Mouse (Mus musculus): ENCODE results near the gene Celsr1. TPM values are rescaled to one million over a fixed set of nuclear protein-coding genes. Genes with fewer than 3 reads are reported as not detected.

Gene Celsr1
- polyA plus RNA-seq, 1 experiment: 0.80 TPM

- no peak for DNase-seq (ENCODE audit: low spot score)
These were observed 72.4 kb downstream of the Celsr1 start for GRCm38 (mm10) chr15:85961131-85961530.

DNA sequence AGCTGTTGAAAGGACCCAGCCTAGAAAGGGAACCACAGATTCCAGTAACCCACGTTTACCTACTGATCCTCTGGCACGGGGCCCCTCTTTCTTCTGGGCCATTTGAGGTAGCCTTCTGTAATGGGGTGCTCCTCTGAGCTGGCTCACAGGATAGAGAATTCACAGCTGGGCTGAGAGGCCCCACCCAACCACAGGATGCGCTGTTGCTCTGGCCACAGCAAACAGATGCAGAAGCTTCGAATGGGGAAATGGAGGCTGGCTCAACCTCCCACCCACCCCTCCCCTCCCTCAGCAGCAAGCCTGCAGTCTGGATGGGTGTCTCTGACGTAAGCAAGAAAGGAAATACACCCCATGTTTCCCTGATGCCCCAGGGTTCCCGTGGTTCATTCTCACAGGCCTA lies 77.4 kb downstream of the Celsr1 start:
- DNase-seq (ENCODE audit: low spot score): no peak

DNA sequence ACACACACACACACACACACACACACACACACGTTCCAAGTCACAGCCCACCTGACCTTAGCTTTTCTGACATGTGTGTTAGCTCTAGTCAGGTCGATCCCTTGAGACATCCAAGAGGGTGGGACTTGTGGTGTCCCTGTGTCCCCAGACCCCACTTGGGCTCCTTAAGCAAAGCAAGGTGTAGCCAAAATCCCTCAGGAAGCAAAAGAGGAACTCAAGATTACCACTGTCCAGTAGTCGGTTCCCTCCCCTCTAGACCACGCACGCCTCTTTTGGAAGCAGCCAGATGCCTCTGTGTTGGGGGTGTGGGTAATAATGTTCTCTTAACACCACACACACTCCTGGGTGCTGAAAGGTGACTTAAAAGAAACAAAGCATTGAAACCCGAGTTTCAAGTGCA lies 80.1 kb downstream of the Celsr1 start:
- no peak for DNase-seq (ENCODE audit: low spot score)

GRCm38 (mm10) chr15:85949421-85950164 lies 84.0 kb downstream of the Celsr1 start:
- no peak for DNase-seq (ENCODE audit: low spot score)

- DNase-seq (ENCODE audit: low spot score): no peak
These were observed 85.6 kb downstream of the Celsr1 start for GRCm38 (mm10) chr15:85947967-85948366.

DNA sequence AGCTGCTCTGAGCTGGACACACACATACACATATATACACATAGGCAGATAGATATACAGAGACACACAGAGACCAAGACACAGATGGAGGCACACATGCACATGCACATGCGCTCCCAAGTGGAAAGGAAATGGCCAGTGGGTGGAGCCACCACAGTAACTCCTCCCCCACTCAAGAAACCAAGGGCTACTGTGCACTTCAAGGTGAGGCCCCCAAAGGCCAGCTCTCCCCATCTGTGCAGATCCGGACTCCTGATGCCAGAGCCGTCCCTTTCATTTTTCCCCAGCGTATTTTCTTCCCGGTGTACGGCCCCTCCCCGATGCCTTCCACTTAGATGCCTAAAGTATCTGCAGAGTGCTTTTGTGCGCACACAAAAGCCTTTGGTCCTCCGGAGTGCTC lies 86.0 kb downstream of the Celsr1 start:
- DNase-seq (ENCODE audit: low spot score): no peak

DNA sequence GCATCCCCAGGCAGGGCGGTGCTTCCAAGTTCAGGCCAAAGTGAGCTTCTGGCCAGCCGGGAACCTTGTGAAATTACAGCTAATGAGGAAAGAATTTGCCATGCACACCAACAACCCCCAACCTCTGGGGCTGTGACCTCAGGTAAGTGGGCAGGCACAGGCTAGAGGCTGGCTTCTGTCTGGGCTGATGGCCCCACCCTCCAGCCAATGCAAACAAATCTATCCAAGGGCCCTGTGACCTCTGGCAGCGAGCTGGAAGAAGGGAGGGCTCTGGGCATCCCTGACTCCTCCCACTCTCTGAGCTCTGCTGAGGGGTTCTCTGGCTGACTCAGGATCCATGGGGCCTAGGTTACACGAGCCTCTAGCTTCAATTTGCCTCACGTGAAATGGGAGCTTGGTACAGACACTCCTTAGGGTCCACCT lies 97.9 kb downstream of the Celsr1 start:
- DNase-seq (ENCODE audit: low spot score): no peak

- DNase-seq (ENCODE audit: low spot score): no peak
These were observed 105.4 kb downstream of the Celsr1 start for GRCm38 (mm10) chr15:85928161-85928560.

GRCm38 (mm10) chr15:85921855-85922254 lies 111.7 kb downstream of the Celsr1 start:
- DNase-seq (ENCODE audit: low spot score): no peak

DNA sequence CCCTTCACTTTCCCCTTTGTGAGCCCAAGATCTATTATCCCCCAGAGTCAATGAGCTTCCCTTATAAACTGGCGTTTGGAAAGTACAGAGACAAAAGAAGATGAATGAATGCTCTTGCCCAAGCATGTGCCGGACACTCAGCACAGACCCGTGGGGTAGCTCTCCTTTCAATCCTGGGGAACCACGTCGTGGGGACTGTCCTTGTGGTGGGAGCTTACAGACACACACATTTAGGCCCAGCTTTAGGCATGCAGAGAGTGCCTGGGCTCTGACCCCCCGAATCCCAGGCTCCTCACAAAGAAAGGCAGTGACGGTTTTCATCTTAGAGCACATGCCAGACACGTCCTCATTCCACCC lies 113.7 kb downstream of the Celsr1 start:
- DNase-seq (ENCODE audit: low spot score): no peak

DNA sequence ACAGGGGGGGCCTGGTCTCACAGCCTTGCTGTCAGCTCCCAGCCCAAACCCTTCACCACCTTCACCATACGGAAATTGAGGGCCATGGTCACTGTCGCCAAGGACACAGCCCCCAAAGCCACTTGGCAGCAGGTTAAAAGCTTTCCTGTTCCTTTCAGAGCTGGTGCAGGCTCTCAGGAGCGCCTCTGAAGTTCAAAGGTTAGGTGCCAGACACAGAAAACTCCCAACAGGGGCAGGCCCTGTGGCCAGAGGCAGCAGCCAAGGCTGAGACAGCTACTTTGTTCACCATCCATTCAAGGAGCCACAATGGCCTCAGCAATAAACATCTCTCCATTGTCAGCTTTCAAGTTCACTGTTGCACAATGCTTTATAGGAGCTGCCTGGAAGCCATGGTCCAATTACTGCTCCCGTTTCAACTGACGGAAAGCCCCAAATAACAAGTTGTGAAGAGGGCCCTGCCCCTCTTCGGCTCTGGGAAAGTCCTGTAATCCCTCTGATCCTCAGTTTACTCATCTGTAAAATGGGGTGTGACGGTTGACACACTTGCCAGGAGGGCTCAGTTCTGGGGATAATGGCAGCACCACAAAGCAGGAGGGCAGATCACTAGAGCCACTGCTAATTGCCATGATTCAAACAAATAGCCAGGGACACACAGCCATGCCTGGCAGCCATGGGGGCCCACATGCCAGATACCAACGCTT lies 114.2 kb downstream of the Celsr1 start:
- no peak for DNase-seq (ENCODE audit: low spot score)

DNA sequence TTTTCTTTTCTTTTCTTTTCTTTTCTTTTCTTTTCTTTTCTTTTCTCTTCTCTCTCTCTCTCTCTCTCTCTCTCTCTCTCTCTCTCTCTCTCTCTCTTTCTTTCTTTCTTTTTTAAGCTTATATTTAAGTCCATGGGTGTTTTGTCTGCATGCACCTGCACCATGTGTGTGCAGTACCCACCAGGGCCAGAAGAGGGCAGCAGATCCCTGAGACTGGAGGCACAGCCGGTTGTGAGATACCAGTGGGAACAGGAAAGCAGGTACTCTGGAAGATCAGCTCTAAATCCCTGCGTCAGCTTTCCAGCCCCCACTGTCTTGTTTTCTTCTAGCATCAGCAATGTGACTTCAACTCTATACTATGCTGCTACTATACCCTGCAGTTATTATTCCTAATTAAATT lies 120.0 kb downstream of the Celsr1 start:
- no peak for DNase-seq (ENCODE audit: low spot score)

GRCm38 (mm10) chr15:85909931-85910330 lies 123.6 kb downstream of the Celsr1 start:
- peak; percentile 41 for DNase-seq (ENCODE audit: low spot score)

DNA sequence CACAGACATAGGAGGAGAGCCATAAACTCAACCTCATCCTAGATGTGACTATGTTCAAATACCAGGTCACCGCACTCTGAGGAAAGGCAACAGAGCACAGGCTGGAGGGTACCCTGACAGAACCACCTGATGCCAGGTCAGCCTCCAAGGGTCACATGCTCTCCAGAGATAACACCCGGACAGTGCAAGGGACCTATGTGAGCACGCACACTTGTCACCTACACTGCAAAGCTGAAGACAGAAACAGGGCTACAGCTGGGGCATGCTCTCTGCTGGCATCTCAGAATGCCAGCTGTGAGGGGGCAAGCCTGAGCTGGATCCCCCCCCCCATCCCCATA lies 124.1 kb downstream of the Celsr1 start:
- DNase-seq (ENCODE audit: low spot score): no peak

GRCm38 (mm10) chr15:85908660-85909491 lies 124.7 kb downstream of the Celsr1 start:
- no peak for DNase-seq (ENCODE audit: low spot score)

GRCm38 (mm10) chr15:85903826-85904225 lies 129.8 kb downstream of the Celsr1 start:
- no peak for DNase-seq (ENCODE audit: low spot score)

GRCm38 (mm10) chr15:85902505-85902904 lies 131.1 kb downstream of the Celsr1 start:
- DNase-seq (ENCODE audit: low spot score): no peak

GRCm38 (mm10) chr15:85900801-85901200 lies 132.8 kb downstream of the Celsr1 start:
- DNase-seq (ENCODE audit: low spot score): no peak

GRCm38 (mm10) chr15:85900318-85900717 lies 133.3 kb downstream of the Celsr1 start:
- no peak for DNase-seq (ENCODE audit: low spot score)

GRCm38 (mm10) chr15:85899396-85899795 lies 134.2 kb downstream of the Celsr1 start:
- no peak for DNase-seq (ENCODE audit: low spot score)

GRCm38 (mm10) chr15:85897113-85897512 lies 136.5 kb downstream of the Celsr1 start:
- no peak for DNase-seq (ENCODE audit: low spot score)

DNA sequence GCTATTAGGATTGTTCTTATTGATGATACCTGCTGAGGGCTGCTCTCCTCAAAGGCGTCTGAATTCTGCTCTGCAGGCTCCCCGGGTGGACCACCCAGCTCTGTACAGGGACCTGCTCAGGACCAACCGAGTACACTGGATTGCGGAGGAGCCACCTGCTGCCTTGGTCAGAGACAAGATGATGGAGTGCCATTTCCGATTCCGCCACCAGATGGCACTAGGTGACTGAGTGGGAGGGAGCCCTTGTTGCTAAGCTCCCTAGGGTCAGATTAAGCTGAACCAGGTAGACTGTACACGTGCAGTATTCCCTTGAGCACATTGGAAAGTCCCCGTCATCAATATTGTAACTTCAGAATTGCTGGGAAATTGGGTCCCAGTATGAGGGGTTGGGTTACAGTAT lies 137.3 kb downstream of the Celsr1 start:
- peak; percentile 63 for DNase-seq (ENCODE audit: low spot score)

- no peak for DNase-seq (ENCODE audit: low spot score)
These were observed 139.7 kb downstream of the Celsr1 start for GRCm38 (mm10) chr15:85893871-85894270.
